Mouse (Mus musculus) kidney, adult 2 months (tissue): Measurements from ENCODE around the gene Cog6.

ENCODE experiments used
- CTCF ChIP-seq: fragments of 200-500 bp; conservative IDR thresholded peaks from 2 replicates; pipeline ENCODE4 v1.5.1; 2011; ENCODE audit warnings: low read depth, mild to moderate bottlenecking, control low read depth, low read length, moderate library complexity, mixed read lengths; ENCODE audit not compliant: insufficient read depth, insufficient read length
- POLR2A ChIP-seq: fragments of 200-500 bp; IDR thresholded peaks from one replicate; pipeline ENCODE4 v1.6.1; 2011; ENCODE audit warnings: low read depth, low read length, control low read depth

DNA sequence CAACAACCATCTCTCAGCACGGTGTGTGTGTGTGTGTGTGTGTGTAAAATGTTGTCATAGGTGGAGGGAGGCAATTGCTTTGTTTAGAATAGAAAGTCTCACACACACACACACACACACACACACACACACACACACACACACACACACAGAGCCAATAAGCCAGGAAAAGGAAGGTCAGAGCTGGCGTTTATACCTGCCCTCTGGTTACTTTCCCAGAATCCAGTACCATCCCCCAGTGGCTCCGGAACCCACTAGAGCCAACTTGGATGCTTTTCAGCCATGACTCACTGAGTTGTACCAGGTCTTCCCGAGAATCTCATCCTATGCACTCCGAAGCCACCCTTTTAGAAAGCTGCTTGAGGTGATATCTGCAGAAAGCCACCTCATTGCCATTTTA, 78.6 kb downstream of the Cog6 start:
- TF ChIP-seq CTCF (no peak), POLR2A (no peak)
